Mouse (Mus musculus) small intestine, adult 2 months (tissue): ENCODE data around the gene Rab1a.
A peak's percentile ranks its signal among the peaks of the same experiment; 100 is the strongest.

Experiments used
- CTCF ChIP-seq: fragments of 200-500 bp; IDR thresholded peaks from 2 replicates; pipeline ENCODE4 v1.5.1; 2012; ENCODE audit warnings: low read depth, mild to moderate bottlenecking, control low read depth, inconsistent platforms, low read length, moderate library complexity, mixed read lengths; ENCODE audit not compliant: insufficient replicate concordance, insufficient read length; ENCODE audit errors: extremely low read depth
- POLR2A ChIP-seq: fragments of 200-500 bp; IDR thresholded peaks from 2 replicates; pipeline ENCODE4 v1.6.1; 2012; ENCODE audit warnings: low read depth, mild to moderate bottlenecking, control low read depth, inconsistent platforms, low read length, moderate library complexity

DNA sequence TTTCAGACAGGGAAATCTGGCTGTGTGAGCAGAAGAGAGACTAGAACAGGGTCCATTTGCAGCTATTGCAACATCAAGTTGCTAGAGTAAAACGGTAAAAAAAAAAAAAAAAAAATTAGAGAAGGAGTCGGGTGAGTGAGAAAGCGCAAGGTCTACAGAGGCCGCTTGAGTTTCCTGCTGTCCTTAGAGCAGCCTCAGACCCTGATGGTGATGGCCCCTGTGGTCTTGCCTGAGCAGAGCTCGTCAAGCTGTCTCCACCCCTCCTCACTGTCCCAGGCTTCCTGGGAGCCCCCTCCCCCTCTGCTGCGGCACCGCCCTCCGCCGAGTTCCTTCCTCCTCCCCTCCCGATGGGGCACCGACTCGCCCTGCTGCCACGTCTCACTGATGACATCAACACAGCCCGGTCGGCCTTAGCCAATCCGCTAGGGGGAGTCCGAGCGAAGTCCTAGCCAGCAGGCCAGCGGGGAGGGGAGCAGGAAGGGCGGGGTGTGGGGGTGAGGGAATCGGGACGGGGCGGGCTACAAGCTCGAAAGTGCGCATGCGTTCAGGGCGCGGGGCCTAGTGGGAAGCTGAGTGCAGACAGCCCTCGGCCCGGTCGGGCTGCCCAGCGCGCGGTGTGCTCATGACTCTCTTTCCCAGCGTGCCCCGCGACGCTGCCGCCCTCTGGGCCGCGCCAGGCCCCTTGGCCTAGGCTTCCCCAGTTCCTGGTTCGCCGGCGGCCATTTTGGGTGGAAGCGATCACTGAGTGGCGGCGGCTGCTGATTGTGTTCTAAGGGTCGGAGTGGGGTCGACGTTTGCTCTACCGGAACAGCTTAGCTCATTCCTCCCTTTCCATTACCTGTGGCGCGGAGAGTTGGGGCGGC lies at the start of gene Rab1a:
- TF ChIP-seq CTCF (peak; percentile 53; the same call in 1 of the 2 replicates), POLR2A (peak; percentile 90)
